Mouse (Mus musculus) intestine, embryonic 15.5 days (tissue): ENCODE measurements around the gene Zcchc3. TPM values are rescaled to one million over a fixed set of nuclear protein-coding genes. Genes with fewer than 3 reads are reported as not detected.
"Not testable (repeated sequence)": the region's sequence is repeated elsewhere in the genome, so short reads cannot be mapped to it uniquely, and the experiment has no call there.

Experiments used
- ATAC-seq: fragments of 200-750 bp; cut with Nextera tagmentation; 2 replicates; pipeline ENCODE4 v1.8.0; 2017; ENCODE audit warnings: moderate TSS enrichment, moderate library complexity
- H3K27ac ChIP-seq: fragments of 300-500 bp; sonication (generic); 2 replicates; pipeline ENCODE4 v1.5.1; 2015; ENCODE audit warnings: mild to moderate bottlenecking, inconsistent platforms
- H3K27me3 ChIP-seq: fragments of 300-500 bp; sonication (generic); replicated peaks from 2 replicates; pipeline ENCODE4 v1.6.1; 2015; ENCODE audit warnings: inconsistent platforms
- H3K36me3 ChIP-seq: fragments of 300-500 bp; sonication (generic); 2 replicates; pipeline ENCODE4 v1.6.1; 2015; ENCODE audit warnings: inconsistent platforms
- H3K4me1 ChIP-seq: fragments of 300-500 bp; sonication (generic); replicated peaks from 2 replicates; pipeline ENCODE4 v1.6.1; 2015; ENCODE audit warnings: inconsistent platforms
- H3K4me2 ChIP-seq: fragments of 300-500 bp; sonication (generic); replicated peaks from 2 replicates; pipeline ENCODE4 v1.6.1; 2015; ENCODE audit warnings: mild to moderate bottlenecking, inconsistent platforms
- H3K4me3 ChIP-seq: fragments of 300-500 bp; sonication (generic); replicated peaks from 2 replicates; pipeline ENCODE4 v1.5.1; 2015; ENCODE audit warnings: inconsistent platforms
- H3K9ac ChIP-seq: fragments of 300-500 bp; sonication (generic); 2 replicates; pipeline ENCODE4 v1.6.1; 2015; ENCODE audit warnings: inconsistent platforms
- H3K9me3 ChIP-seq: fragments of 300-500 bp; sonication (generic); 2 replicates; pipeline ENCODE4 v1.6.1; 2016; ENCODE audit warnings: inconsistent platforms
- WGBS: fragments of 180-500 bp; shearing (Covaris S2); methylation state at CpG from one replicate; pipeline ENCODE4 v1.1.7; 2015; 5-methylcytosine and 5-hydroxymethylcytosine counted together
- polyA plus RNA-seq: library from polyadenylated mRNA; unstranded; fragments of >200 nt; fragmentation: Nextera tagmentation; extraction: Ambion mirVana; gene quantifications from 2 replicates; pipeline ENCODE4 v1.2.1, GENCODE M21; 2015

Gene Zcchc3
- polyA plus RNA-seq, 1 experiment from 2014 or later = 40.8 TPM

DNA sequence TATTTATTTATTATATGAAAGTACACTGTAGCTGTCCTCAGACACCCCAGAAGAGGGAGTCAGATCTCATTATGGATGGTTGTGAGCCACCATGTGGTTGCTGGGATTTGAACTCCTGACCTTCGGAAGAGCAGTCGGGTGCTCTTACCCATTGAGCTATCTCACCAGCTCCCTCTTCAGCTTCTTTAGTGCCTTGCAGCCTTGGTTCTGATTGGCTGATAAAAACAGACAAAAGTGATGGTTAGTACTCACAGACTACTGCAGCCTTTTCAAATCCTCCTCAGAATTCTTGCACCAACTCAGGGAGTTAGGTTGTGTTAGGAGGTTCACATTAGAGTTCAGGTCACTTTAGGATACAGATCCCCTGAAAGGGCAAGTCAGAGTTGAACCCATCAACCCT lies 13.7 kb upstream of the Zcchc3 start:
- not testable (repeated sequence) for H3K4me2 ChIP-seq, H3K9me3 ChIP-seq, H3K27me3 ChIP-seq, H3K4me1 ChIP-seq, ATAC-seq, H3K36me3 ChIP-seq, H3K27ac ChIP-seq, H3K4me3 ChIP-seq, H3K9ac ChIP-seq
- 90% methylated on average over 2 of the region's 2 CpGs for WGBS

DNA sequence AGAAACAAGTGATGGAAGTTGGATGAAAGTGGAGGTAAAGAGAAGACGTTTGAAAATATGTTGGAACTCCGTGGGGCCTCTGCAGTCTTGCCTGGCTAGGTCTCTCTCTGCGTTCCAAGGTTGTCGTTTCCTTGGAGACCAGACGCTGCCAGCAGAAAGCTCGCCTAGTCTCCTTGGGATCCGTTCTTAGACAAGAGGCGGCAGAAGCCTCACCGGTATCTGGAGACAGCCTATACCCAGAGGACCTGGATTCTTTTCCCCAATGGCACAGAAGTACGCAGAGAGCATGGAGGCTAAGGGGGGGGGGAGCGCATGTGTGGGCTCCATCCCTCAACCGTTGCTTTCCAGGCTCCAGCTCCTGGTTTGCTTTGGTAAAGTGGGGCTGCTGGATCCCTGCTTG lies 12.7 kb upstream of the Zcchc3 start:
- Histone ChIP-seq H3K27me3 (no peaks in the 10 kb centered on the region), H3K36me3 (no peaks in the 10 kb centered on the region), H3K9me3 (no peaks in the 10 kb centered on the region), H3K9ac (peak overlapping the region; percentile 26; the same call in 1 of the 2 replicates), H3K4me2 (peak overlapping the region; percentile 47), H3K27ac (no peak overlapping the region), H3K4me3 (no peak overlapping the region), H3K4me1 (0 out of 2 replicates have a peak, but pooled peaks cover 2% of the 10 kb centered on the region)
- ATAC-seq = no peak
- 8% methylated on average over 12 of the region's 12 CpGs for WGBS

DNA sequence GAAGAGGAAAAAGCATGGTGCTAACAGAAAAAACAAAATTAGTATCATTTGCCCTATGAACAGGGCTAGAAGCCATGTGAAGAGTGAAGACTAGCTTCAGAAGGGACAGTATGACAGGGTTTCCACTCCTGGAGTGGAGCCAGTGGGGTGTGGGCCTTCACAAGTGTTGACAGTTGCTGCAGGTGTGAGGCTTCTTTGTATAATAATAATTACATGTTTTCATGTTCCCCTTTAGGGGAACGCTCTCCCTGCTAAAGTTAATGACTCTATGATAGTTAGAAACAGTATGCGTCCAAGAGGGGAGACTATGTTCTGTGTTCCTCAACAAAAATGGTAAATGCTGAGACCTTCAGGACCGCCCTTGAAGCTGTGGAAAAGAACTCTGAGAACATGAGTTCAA lies 959 bp upstream of the Zcchc3 start:
- Histone ChIP-seq H3K4me2 (peak overlapping the region; percentile 79), H3K4me1 (peaks cover 12% of the 10 kb centered on the region), H3K27ac (peak overlapping the region; percentile 96), H3K9ac (no peak overlapping the region), H3K4me3 (no peak overlapping the region), H3K9me3 (no peaks in the 10 kb centered on the region), H3K27me3 (no peaks in the 10 kb centered on the region), H3K36me3 (no peaks in the 10 kb centered on the region)
- WGBS = 93% methylated on average over 3 of the region's 3 CpGs
- ATAC-seq = no peak

DNA sequence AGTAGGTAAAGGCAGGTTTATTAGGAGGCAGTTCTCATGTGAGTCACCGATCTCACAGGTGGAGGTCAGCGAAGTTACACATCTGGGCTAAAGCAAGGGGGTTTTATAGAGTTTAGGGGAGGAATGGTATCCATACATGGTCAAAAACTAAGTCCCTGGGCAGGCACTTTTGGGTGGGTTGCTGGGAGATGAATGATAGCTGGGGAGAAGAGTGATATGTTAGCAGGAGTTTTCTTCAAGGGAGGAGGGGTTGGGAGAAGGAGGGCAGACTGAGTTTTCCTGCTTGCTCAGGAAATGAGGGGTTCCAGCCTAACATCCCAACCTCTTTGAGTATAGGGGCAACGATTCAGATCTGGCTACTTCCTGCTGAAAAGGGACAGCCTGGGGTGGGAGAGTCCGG lies 460 bp upstream of the Zcchc3 start, which contains the start of gene 6820408C15Rik:
Gene 6820408C15Rik, plus strand, starts transcription at position 301 of the 400 bp plus-strand sequence.
- Histone ChIP-seq H3K9ac (peak within 1 kb of the TSS; percentile 99), H3K4me1 (peaks cover 15% of the 10 kb centered on the region), H3K4me3 (peak within 1 kb of the TSS; percentile 83), H3K9me3 (no peaks in the 10 kb centered on the region), H3K27me3 (no peaks in the 10 kb centered on the region), H3K27ac (peak within 1 kb of the TSS; percentile 96), H3K4me2 (peak within 1 kb of the TSS; percentile 79), H3K36me3 (no peaks in the 10 kb centered on the region)
- WGBS = 21% methylated on average over 4 of the region's 4 CpGs
- ATAC-seq = peak; percentile 4; the same call in 1 of the 2 replicates

DNA sequence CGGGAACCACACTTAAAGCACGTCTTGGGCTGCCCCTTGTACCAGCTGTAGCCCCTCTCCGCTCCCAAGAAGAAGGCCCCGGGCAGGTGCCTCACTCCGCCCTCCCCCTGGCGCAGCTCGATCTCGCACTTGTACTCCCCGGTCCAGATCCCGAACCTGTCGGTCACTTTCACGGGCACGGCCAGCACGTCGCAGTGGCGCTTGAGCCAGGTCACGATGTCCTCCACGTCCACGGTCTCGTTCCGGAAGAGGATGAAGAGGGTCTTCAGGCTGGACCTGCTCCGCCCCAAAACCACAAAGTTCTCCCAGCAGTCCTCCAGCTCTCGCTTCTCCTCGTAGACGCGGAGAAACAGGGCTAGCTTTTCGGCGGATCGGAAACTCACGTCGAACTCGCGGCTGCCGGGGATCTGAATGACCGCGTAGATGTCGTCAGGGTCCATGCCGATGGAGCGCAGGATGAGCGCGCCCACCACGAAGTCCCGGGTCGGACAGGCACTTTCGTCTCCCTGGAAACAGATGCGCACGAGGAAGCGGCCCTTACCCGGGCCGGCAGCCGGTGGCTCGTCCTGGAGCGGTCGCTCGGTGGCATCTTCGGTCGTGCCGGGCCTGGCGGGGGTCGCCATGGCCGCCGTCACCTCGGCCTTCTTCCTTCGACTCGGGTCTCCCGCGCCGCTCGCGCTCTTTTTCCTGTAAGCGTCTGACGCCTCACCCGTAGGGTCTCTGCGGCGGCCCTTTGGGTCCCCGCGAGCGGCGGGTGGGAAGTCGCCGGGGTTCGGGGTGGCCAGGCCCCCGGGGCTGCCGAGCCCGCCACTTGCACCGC lies 852 bp downstream of the Zcchc3 start:
- WGBS = under 1% methylated on average over 86 of the region's 86 CpGs
- Histone ChIP-seq H3K4me3 (peak overlapping the region; percentile 83), H3K27me3 (no peaks in the 10 kb centered on the region), H3K9me3 (no peaks in the 10 kb centered on the region), H3K9ac (peak overlapping the region; percentile 99), H3K4me1 (peaks cover 22% of the 10 kb centered on the region), H3K4me2 (peak overlapping the region; percentile 79), H3K27ac (peak overlapping the region; percentile 96), H3K36me3 (no peaks in the 10 kb centered on the region)
- peak; percentile 11 for ATAC-seq

DNA sequence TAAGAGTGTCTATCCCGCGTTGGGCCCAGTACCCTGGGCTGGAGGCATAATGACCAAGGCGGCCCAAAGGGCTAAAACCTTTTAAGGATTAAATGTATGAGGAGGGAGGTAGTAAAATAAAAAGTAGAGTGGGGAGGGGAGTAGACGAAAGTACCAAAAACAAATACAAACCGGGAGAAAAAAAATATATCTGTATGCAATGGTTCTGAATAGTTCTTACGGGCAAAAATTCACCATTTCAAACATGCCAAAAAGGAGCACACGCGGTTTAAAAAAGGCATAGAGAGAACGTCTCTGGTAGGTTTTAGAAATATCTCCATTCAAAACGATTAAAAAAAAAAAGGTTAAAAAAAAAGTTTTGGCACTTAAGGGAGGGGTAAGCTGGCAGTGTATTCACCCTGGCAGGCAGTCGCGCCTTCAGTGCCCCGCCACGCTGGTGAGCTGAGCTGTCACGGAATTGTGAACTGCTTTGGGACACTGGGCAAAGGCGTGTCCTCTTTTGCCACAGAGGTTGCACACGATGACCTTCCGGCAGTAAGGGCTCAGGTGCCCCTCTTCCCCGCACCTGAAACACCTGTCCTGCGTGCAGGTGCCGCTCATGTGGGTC lies 1.6 kb downstream of the Zcchc3 start:
- 2% methylated on average over 21 of the region's 21 CpGs for WGBS
- ATAC-seq = no peak
- no peaks in the 10 kb centered on the region for H3K9me3 ChIP-seq
- peaks cover 22% of the 10 kb centered on the region for H3K4me1 ChIP-seq
- H3K27ac ChIP-seq = peak overlapping the region; percentile 96
- H3K4me2 ChIP-seq = peak overlapping the region; percentile 79
- H3K4me3 ChIP-seq = peak overlapping the region; percentile 83
- H3K9ac ChIP-seq = peak overlapping the region; percentile 99
- H3K36me3 ChIP-seq = no peaks in the 10 kb centered on the region
- no peaks in the 10 kb centered on the region for H3K27me3 ChIP-seq

DNA sequence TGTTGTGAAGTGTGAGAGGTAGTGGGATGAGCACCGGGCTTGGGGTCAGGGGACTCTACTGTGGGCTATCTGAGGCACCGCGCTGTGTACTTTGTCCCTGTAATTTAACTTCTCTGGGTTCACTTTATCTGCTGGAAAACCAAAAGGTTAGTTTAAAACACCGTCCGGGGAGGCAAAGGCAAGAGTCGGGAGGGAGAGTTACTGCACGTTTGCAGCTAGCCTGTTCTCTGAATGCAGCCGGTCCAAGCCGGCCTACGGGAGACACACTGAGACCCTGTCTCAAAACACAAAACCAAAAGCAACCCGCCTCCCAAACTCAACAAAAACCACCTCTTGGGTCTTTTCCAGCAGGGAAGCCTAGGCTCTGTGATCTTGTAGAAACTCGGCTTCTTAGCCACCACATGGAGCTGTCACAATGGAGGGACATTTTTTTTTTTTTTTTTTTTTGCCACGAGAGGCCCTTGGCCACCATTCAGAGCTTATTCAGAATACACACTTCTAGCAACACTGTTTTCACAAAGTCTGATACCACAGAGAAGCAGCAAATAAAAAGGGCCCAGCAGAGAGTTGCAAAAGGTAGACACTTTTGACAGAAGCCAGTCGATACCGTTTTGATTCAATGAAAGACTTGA lies 2.2 kb downstream of the Zcchc3 start:
- Histone ChIP-seq H3K27me3 (no peaks in the 10 kb centered on the region), H3K4me1 (peaks cover 22% of the 10 kb centered on the region), H3K9ac (peak overlapping the region; percentile 99), H3K9me3 (no peaks in the 10 kb centered on the region), H3K27ac (peak overlapping the region; percentile 96), H3K36me3 (no peaks in the 10 kb centered on the region), H3K4me3 (peak overlapping the region; percentile 83), H3K4me2 (peak overlapping the region; percentile 79)
- 4% methylated on average over 15 of the region's 15 CpGs for WGBS
- ATAC-seq = no peak

DNA sequence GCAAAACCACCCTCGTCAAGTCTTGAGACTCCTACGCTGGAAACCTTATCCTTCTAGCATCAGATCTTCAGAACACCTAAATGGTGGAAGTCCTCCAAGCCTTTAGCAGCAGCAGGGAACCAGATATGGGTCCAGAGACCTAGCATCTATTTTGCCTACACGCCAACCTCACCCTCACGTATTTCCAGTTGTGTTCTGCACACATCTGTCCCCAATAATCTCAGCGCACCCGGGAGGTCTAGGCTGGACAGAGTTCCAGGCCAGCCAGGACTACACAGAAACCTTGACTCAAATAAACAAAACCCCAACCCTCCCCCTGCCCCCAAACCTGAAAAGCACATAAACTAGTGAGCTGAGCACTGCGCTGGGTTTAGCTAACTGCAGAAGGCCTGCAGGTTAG lies 3.4 kb downstream of the Zcchc3 start:
- H3K9ac ChIP-seq = peak overlapping the region; percentile 29
- peaks cover 24% of the 10 kb centered on the region for H3K4me1 ChIP-seq
- peak overlapping the region; percentile 95 for H3K27ac ChIP-seq
- ATAC-seq = no peak
- H3K4me2 ChIP-seq = peak overlapping the region; percentile 79
- peak overlapping the region; percentile 19 for H3K4me3 ChIP-seq
- 11% methylated on average over 7 of the region's 7 CpGs for WGBS
- no peaks in the 10 kb centered on the region for H3K36me3 ChIP-seq
- no peaks in the 10 kb centered on the region for H3K9me3 ChIP-seq
- no peaks in the 10 kb centered on the region for H3K27me3 ChIP-seq

DNA sequence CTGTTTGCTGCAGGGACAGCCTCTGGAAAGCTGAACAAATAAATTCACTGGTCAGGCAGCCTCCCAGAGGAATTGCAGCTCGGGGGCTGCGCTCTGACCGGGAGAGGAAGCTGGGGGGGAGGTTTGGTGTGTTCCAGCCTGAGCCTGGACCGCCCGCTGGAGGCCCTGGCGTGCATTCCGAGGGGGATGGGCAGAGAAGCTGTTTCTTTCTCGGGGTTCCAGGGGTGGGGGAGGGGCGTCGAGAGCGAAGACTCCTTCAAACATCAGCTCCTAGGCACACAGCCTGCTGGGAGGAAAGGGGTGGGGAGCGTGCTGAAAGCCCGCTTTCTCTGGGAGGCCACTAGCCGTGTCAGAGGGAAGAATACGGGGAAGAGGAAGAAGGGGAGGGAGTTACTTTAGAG lies 3.9 kb downstream of the Zcchc3 start:
- Histone ChIP-seq H3K27ac (peak overlapping the region; percentile 95), H3K4me2 (peak overlapping the region; percentile 79), H3K9ac (peak overlapping the region; percentile 29), H3K36me3 (no peaks in the 10 kb centered on the region), H3K4me3 (peak overlapping the region; percentile 19), H3K4me1 (peaks cover 27% of the 10 kb centered on the region), H3K9me3 (no peaks in the 10 kb centered on the region), H3K27me3 (no peaks in the 10 kb centered on the region)
- WGBS = 6% methylated on average over 15 of the region's 15 CpGs
- ATAC-seq = peak; percentile 67

DNA sequence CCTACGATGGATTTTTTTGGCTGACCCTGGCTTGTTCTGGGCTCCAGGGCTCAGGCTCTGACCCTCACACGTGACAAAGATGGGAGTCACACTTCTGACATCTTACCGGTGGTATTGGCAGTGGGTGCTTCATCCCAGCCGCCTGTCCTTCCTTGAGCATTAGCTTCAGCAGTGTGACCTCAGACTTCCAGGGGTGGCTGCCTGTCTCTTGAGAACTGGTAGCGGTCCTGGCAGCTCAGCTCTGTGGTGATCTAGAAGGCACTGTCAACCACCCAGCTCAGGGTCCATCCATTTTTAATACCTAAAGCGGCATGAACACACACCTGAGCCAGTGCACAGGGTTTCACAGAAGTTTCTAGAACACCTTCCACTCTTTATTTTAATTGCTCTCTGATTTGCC lies 5.0 kb downstream of the Zcchc3 start:
- Histone ChIP-seq H3K27ac (peak overlapping the region; percentile 95), H3K4me1 (peaks cover 25% of the 10 kb centered on the region), H3K36me3 (no peaks in the 10 kb centered on the region), H3K9me3 (no peaks in the 10 kb centered on the region), H3K4me2 (no peak overlapping the region), H3K9ac (no peak overlapping the region), H3K27me3 (no peaks in the 10 kb centered on the region), H3K4me3 (no peak overlapping the region)
- 66% methylated on average over 6 of the region's 6 CpGs for WGBS
- no peak for ATAC-seq

DNA sequence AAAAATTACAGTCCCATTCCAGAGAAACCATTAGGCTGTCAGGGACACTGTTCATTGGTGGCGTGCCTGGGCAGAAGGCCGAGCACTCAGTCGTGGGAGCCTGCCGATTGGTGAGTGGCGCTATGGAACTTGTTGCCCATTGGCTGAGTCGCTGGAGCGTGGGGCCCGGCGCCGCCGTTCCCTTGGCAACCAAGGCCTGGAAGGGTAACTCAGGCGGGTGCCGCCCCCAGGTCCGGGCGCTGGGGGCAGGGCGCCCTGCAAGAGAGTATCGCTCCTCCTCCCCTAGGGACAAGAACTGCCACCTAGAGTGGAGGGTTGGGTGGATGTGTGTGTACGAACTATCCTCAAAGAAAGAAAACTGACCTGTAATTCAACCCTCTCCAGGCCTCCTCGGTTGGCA lies 8.7 kb downstream of the Zcchc3 start:
- Histone ChIP-seq H3K4me2 (peak overlapping the region; percentile 64), H3K27me3 (no peaks in the 10 kb centered on the region), H3K9me3 (no peaks in the 10 kb centered on the region), H3K27ac (peak overlapping the region; percentile 42), H3K4me3 (peak overlapping the region; percentile 32), H3K36me3 (no peaks in the 10 kb centered on the region), H3K4me1 (peaks cover 19% of the 10 kb centered on the region), H3K9ac (peak overlapping the region; percentile 23)
- WGBS = under 1% methylated on average over 19 of the region's 19 CpGs
- ATAC-seq = peak; percentile 98

DNA sequence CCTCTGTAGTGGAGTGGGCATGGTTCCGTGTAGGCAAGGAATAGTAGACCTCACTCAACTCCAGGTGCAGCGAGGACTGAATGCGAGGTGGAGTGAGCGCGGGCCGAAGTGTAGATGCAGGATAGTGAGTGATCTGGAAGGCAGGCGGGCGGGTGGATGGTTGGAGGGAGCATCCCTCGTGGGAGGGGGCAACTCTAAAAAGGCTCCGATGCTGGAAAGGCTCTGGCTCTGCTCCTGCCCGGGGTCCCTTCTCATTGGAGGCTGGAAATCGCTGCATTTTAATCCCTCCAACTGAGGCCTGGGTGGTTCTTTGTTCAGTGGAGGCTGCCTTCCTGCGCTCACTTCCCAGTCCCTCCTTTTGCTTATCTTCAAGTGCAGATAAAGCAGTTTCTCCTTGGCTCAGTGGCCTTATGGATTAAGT lies 15.7 kb downstream of the Zcchc3 start:
- peak overlapping the region; percentile 82 for H3K4me3 ChIP-seq
- peak overlapping the region; percentile 99 for H3K27ac ChIP-seq
- WGBS = under 1% methylated on average over 13 of the region's 13 CpGs
- no peaks in the 10 kb centered on the region for H3K36me3 ChIP-seq
- H3K9me3 ChIP-seq = no peaks in the 10 kb centered on the region
- H3K9ac ChIP-seq = peak overlapping the region; percentile 82
- H3K4me2 ChIP-seq = peak overlapping the region; percentile 96
- ATAC-seq = peak; percentile 9
- peaks cover 26% of the 10 kb centered on the region for H3K4me1 ChIP-seq
- no peaks in the 10 kb centered on the region for H3K27me3 ChIP-seq
